Mouse (Mus musculus) heart, embryonic 11.5 days (tissue): ENCODE measurements around the gene Cd300ld. TPM values are rescaled to one million over a fixed set of nuclear protein-coding genes. Genes with fewer than 3 reads are reported as not detected.
"Not testable (repeated sequence)": the region's sequence is repeated elsewhere in the genome, so short reads cannot be mapped to it uniquely, and the experiment has no call there.

Experiments
- ATAC-seq: fragments of 200-750 bp; cut with Nextera tagmentation; replicated peaks from 2 replicates; pipeline ENCODE4 v1.8.0; 2017; ENCODE audit warnings: moderate library complexity; ENCODE audit not compliant: insufficient number of reproducible peaks, low FRiP score, low TSS enrichment
- H3K27ac ChIP-seq: fragments of 300-500 bp; sonication (generic); 2 replicates; pipeline ENCODE4 v1.5.1; 2014; ENCODE audit warnings: mild to moderate bottlenecking, low read depth, low read length
- H3K27me3 ChIP-seq: fragments of 300-500 bp; sonication (generic); 2 replicates; pipeline ENCODE4 v1.6.1; 2014; ENCODE audit warnings: mild to moderate bottlenecking, low read length, mixed read lengths; ENCODE audit not compliant: control insufficient read depth, insufficient read depth
- H3K36me3 ChIP-seq: fragments of 300-500 bp; sonication (generic); 2 replicates; pipeline ENCODE4 v1.6.1; 2014; ENCODE audit warnings: mild to moderate bottlenecking, low read length, moderate library complexity, mixed read lengths; ENCODE audit not compliant: control insufficient read depth, insufficient read depth
- H3K4me1 ChIP-seq: fragments of 300-500 bp; sonication (generic); 2 replicates; pipeline ENCODE4 v1.6.1; 2014; ENCODE audit warnings: low read length; ENCODE audit not compliant: control insufficient read depth, insufficient read depth
- H3K4me2 ChIP-seq: fragments of 300-500 bp; sonication (generic); 2 replicates; pipeline ENCODE4 v1.6.1; 2014; ENCODE audit warnings: mild to moderate bottlenecking, moderate library complexity
- H3K4me3 ChIP-seq: fragments of 300-500 bp; sonication (generic); 2 replicates; pipeline ENCODE4 v1.5.1; 2014; ENCODE audit warnings: low read depth, low read length
- H3K9ac ChIP-seq: fragments of 300-500 bp; sonication (generic); 2 replicates; pipeline ENCODE4 v1.6.1; 2014; ENCODE audit warnings: mild to moderate bottlenecking, low read depth, low read length, moderate library complexity
- H3K9me3 ChIP-seq: fragments of 300-500 bp; sonication (generic); replicated peaks from 2 replicates; pipeline ENCODE4 v1.6.1; 2016; ENCODE audit warnings: low read length; ENCODE audit not compliant: control insufficient read depth
- WGBS: fragments of 180-500 bp; shearing (Covaris S2); extraction: QIAGEN DNeasy Blood & Tissue Kit; methylation state at CpG from one replicate; pipeline ENCODE4 v1.1.7; 2014; ENCODE audit not compliant: insufficient replicate concordance; 5-methylcytosine and 5-hydroxymethylcytosine counted together
- polyA plus RNA-seq: library from polyadenylated mRNA; unstranded; fragments of >200 nt; fragmentation: Nextera tagmentation; extraction: Ambion mirVana; gene quantifications from 2 replicates; pipeline ENCODE4 v1.2.1, GENCODE M21; 2014

The Cd300ld gene
- not detected in 2 replicates for polyA plus RNA-seq

DNA sequence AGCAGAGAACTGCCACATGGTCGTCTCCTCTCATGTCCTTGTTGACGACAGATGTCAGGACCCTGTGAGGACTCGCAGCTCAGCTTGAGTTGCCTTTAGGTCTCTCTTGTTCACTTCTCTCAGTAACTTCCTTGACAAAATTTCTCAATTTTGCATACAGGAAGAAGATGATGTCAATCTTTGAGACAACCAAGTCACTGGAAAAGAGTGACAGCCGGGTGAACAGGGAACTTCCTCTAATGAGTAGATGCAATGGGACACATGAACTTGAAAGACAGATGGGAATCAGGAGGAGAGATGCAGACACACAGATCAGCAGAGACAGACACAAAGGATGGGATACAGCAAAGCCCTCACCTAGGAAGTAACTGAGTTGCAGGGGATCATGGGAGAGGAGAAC, at the start of gene Cd300ld:
Gene Cd300ld (minus strand): TSS at position 130 of the 400 bp plus-strand sequence.
- H3K9ac ChIP-seq: no peak within 1 kb of the TSS
- 66% methylated on average over 4 of the region's 4 CpGs for WGBS
- no peak for ATAC-seq
- H3K4me3 ChIP-seq: no peak within 1 kb of the TSS
- H3K9me3 ChIP-seq: no peaks in the 10 kb centered on the region
- H3K27ac ChIP-seq: no peak within 1 kb of the TSS
- no peak within 1 kb of the TSS for H3K4me2 ChIP-seq
- H3K4me1 ChIP-seq: no peaks in the 10 kb centered on the region
- 0 out of 2 replicates have a peak, but pooled peaks cover 3% of the 10 kb centered on the region for H3K27me3 ChIP-seq
- H3K36me3 ChIP-seq: no peaks in the 10 kb centered on the region

DNA sequence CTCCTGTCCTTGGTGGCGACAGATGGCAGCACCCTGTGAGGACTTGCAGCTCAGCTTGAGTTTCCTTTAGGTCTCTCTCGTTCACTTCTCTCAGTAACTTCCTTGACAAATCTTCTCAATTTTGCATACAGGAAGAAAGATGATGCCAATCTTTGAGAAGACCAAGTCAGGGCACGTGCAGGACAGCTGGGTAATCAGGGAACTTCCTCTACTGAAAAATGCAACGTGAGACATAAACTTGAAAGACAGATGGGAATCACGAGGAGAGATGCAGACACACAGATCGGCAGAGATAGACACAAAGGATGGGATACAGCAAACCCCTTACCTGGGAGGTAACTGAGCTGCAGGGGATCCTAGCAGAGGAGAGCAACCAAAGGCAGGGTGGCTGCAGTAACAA, 47.9 kb upstream of the Cd300ld start, which contains the start of gene Cd300ld5:
Gene Cd300ld5 (minus strand): TSS at position 101 of the 400 bp plus-strand sequence.
- not testable (repeated sequence) for H3K4me1 ChIP-seq, H3K4me2 ChIP-seq, H3K9me3 ChIP-seq, H3K9ac ChIP-seq, ATAC-seq, H3K36me3 ChIP-seq, H3K27me3 ChIP-seq, H3K27ac ChIP-seq, H3K4me3 ChIP-seq
- WGBS: no CpG with 5 or more reads among the region's 6 CpGs

DNA sequence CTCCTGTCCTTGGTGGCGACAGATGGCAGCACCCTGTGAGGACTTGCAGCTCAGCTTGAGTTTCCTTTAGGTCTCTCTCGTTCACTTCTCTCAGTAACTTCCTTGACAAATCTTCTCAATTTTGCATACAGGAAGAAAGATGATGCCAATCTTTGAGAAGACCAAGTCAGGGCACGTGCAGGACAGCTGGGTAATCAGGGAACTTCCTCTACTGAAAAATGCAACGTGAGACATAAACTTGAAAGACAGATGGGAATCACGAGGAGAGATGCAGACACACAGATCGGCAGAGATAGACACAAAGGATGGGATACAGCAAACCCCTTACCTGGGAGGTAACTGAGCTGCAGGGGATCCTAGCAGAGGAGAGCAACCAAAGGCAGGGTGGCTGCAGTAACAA, 37.2 kb upstream of the Cd300ld start, which contains the start of gene Cd300ld4:
Gene Cd300ld4 (minus strand): TSS at position 101 of the 400 bp plus-strand sequence.
- WGBS: no CpG with 5 or more reads among the region's 6 CpGs
- not testable (repeated sequence) for H3K9ac ChIP-seq, H3K4me1 ChIP-seq, H3K36me3 ChIP-seq, H3K4me2 ChIP-seq, H3K4me3 ChIP-seq, H3K27me3 ChIP-seq, H3K9me3 ChIP-seq, H3K27ac ChIP-seq, ATAC-seq

DNA sequence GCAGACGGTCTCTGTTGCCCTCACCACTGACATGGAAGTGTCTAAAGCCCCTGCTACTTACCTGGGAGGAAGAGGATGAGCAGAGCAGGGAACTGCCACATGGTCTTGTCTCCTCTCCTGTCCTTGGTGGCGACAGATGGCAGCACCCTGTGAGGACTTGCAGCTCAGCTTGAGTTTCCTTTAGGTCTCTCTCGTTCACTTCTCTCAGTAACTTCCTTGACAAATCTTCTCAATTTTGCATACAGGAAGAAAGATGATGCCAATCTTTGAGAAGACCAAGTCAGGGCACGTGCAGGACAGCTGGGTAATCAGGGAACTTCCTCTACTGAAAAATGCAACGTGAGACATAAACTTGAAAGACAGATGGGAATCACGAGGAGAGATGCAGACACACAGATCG, 26.4 kb upstream of the Cd300ld start, which contains the start of gene Cd300ld2:
Gene Cd300ld2 (minus strand): TSS at position 101 of the 400 bp plus-strand sequence.
- not testable (repeated sequence) for H3K9ac ChIP-seq, H3K4me1 ChIP-seq
- no CpG with 5 or more reads among the region's 7 CpGs for WGBS

DNA sequence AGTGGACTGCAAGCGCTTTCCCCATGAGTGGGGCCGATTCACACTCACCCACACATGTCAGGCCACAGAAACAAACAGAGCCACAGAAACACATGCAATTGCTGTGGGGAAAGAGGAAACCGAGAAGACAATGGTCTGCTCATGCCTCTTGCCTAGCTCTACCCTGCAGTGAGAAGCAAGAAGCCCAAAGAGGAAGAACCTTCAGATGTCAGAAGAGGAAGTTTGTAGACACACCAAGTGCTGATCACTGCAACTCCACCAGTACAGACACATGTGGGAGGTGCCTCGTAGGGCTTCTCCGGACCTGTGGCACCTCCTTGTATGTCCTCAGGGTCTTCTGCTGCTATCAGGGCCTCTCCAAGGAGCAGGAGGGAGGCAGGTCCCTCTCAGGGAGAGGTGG, 14.3 kb upstream of the Cd300ld start:
- no peak for ATAC-seq
- 78% methylated on average over 5 of the region's 5 CpGs for WGBS

More for the DNA sequence above, 26.4 kb upstream of the Cd300ld start, which contains the start of gene Cd300ld2:
- not testable (repeated sequence) for H3K27ac ChIP-seq, ATAC-seq, H3K27me3 ChIP-seq, H3K4me3 ChIP-seq, H3K4me2 ChIP-seq, H3K36me3 ChIP-seq, H3K9me3 ChIP-seq

DNA sequence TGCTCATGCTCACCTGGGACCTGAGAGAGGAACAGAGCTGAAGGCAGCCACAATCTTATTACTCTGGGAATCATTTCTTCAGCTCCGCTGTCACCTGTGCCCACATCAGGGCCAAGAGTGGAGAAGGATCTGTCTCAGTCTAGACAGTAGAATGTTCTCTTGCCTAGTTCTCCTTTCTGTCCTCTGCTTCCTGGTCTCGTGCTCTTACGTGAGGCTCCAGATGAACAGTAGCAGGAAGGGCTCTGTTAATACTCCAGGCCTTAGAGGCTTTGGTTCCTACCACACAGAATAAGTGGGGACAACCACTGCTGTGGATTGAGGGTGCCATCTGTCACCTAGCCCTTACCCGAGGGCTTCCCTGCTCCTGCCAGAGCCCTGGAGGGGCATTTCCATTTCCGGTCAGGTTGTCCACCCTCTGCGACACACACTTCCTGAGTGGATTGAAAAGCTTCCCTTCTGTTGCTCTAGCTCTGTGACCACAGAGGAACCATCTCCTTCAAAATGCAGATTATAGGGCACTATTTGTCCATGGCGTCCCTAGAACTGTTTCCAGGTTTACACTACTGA, 11.8 kb upstream of the Cd300ld start, which contains the start of gene Cd300c2:
Gene Cd300c2 (minus strand): TSS at position 407 of the 567 bp plus-strand sequence.
- Histone ChIP-seq H3K9me3 (no peaks in the 10 kb centered on the region), H3K27me3 (no peaks in the 10 kb centered on the region), H3K36me3 (no peaks in the 10 kb centered on the region), H3K4me3 (no peak within 1 kb of the TSS), H3K4me2 (no peak within 1 kb of the TSS), H3K4me1 (no peaks in the 10 kb centered on the region), H3K9ac (no peak within 1 kb of the TSS), H3K27ac (no peak within 1 kb of the TSS)
- WGBS: 80% methylated on average over 7 of the region's 7 CpGs
- no peak for ATAC-seq

More for the DNA sequence above, 14.3 kb upstream of the Cd300ld start:
- Histone ChIP-seq H3K27me3 (no peaks in the 10 kb centered on the region), H3K4me3 (no peak overlapping the region), H3K9me3 (no peaks in the 10 kb centered on the region), H3K4me1 (no peaks in the 10 kb centered on the region), H3K9ac (no peak overlapping the region), H3K27ac (no peak overlapping the region), H3K36me3 (no peaks in the 10 kb centered on the region), H3K4me2 (no peak overlapping the region)

DNA sequence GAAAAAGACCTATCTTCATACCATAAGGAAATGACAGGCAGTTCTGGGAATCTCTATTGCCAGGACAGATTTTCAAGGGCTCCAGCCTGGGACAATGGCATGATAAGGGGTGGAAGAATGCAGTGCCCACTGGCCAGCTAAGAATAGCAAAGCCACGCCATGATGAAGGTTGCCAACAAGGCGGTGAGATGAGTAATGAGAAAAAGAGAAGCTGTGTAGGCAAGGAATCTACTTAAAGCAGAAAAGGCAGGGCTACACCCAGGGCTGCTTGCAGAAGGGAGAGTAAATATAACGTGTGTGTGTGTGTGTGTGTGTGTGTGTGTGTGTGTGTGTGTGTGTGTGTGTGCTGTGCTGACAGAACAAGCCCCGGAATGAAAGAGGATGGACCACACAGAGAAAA, 7.9 kb downstream of the Cd300ld start:
- 58% methylated on average over 4 of the region's 4 CpGs for WGBS
- no peak overlapping the region for H3K4me3 ChIP-seq

DNA sequence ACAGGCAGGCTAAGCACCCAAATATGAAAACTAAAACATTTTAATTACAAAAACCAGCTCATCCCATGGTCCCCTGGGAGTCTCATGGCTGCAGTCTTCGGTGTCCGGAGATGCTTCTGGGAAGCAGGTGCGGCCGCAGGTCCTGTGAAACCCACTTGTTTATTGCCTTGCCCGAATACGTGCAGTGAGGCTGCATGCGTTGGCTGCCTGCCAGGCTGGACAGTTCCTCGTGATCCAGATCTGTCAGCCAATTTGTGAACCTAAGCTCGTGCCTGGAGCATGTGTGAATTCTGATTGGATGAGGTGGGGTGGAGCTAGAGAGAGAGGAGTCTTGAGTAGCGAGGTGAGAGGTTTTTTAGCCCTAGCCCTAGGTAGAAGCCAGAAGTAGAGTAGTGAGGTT, 17.0 kb downstream of the Cd300ld start:
- WGBS: 77% methylated on average over 10 of the region's 10 CpGs
- H3K36me3 ChIP-seq: no peaks in the 10 kb centered on the region
- H3K27ac ChIP-seq: no peak overlapping the region
- H3K27me3 ChIP-seq: no peaks in the 10 kb centered on the region
- no peak for ATAC-seq
- H3K4me3 ChIP-seq: no peak overlapping the region
- peaks cover 2% of the 10 kb centered on the region; the same call in 1 of the 2 replicates for H3K9me3 ChIP-seq
- H3K4me1 ChIP-seq: no peaks in the 10 kb centered on the region
- no peak overlapping the region for H3K4me2 ChIP-seq
- H3K9ac ChIP-seq: no peak overlapping the region

More for the DNA sequence above, 7.9 kb downstream of the Cd300ld start:
- Histone ChIP-seq H3K36me3 (no peaks in the 10 kb centered on the region), H3K27me3 (no peaks in the 10 kb centered on the region), H3K4me1 (no peaks in the 10 kb centered on the region), H3K9me3 (peaks cover 4% of the 10 kb centered on the region; the same call in 1 of the 2 replicates), H3K9ac (no peak overlapping the region), H3K27ac (no peak overlapping the region), H3K4me2 (no peak overlapping the region)
- ATAC-seq: no peak

DNA sequence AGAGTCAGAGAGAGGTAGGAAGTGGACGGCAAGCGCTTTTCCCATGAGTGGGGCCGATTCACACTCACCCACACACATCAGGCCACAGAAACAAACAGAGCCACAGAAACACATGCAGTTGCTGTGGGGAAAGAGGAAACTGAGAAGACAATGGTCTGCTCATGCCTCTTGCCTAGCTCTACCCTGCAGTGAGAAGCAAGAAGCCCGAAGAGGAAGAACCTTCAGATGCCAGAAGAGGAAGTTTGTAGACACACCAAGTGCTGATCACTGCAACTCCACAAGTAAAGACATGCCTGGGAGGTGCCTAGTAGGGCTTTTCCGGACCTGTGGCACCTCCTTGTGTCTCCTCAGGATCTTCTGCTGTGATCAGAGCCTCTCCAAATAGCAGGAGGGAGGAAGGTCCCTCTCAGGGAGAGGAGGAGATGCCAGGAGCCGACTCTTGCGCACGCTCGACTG, 20.9 kb downstream of the Cd300ld start, which contains the start of gene Cd300c:
Gene Cd300c (minus strand): TSS at position 406 of the 456 bp plus-strand sequence.
- no peaks in the 10 kb centered on the region for H3K36me3 ChIP-seq

More for the DNA sequence above, 20.9 kb downstream of the Cd300ld start, which contains the start of gene Cd300c:
- Histone ChIP-seq H3K27ac (no peak within 1 kb of the TSS), H3K4me1 (no peaks in the 10 kb centered on the region; the same call in 1 of the 2 replicates), H3K4me3 (no peak within 1 kb of the TSS), H3K27me3 (no peaks in the 10 kb centered on the region), H3K9me3 (no peaks in the 10 kb centered on the region), H3K4me2 (no peak within 1 kb of the TSS), H3K9ac (no peak within 1 kb of the TSS)
- 88% methylated on average over 9 of the region's 9 CpGs for WGBS
- no peak for ATAC-seq
